Mouse (Mus musculus) liver, adult 2 months (tissue): ENCODE results near the gene Vps50.

ENCODE experiments used
- CTCF ChIP-seq: fragments of 200-500 bp; IDR thresholded peaks from 2 replicates; pipeline ENCODE4 v1.5.1; 2011; ENCODE audit warnings: low read depth, low read length, control low read depth
- POLR2A ChIP-seq: fragments of 200-500 bp; IDR thresholded peaks from 2 replicates; pipeline ENCODE4 v1.6.1; 2011; ENCODE audit warnings: low read length, control low read depth; ENCODE audit not compliant: insufficient read depth; ENCODE audit errors: extremely low read depth

GRCm38 (mm10) chr6:3479853-3480252, 18.3 kb upstream of the Vps50 start:
- TF ChIP-seq POLR2A, result no peak
- TF ChIP-seq CTCF, result no peak
